Comparison of ENCODE assay signal across 22 mouse cellular contexts in genomic region chr2:27361786-27362185, GRCm38 (mm10).
DNase-seq lines count a peak whose midpoint lies in the region; ATAC-seq lines count a peak whose summit lies in the region.
"Had no signal": no experiment of that assay in that cellular context is flagged by ENCODE, and none has a peak within 500 bp of the region (broad histone marks: within the 10 kb centered on the region; RNA-seq: fewer than 3 reads in every experiment).

No protein-coding gene starts in this region.

- H3K9me3 ChIP-seq in kidney, embryonic 14.5 days (ENCODE audit: control insufficient read depth, low read length), result no peaks in the 10 kb centered on the region
- H3K9me3 ChIP-seq in kidney, embryonic 15.5 days (replicated peaks), result no peaks in the 10 kb centered on the region
- no peaks in the 10 kb centered on the region for H3K9me3 ChIP-seq in hindbrain, embryonic 13.5 days
- no peaks in the 10 kb centered on the region for H3K9me3 ChIP-seq in neural tube, embryonic 11.5 days (ENCODE audit: control insufficient read depth, low read length)
- H3K9me3 ChIP-seq: limb, embryonic 10.5 days; megakaryocyte, embryonic 14.5 days had no signal

- peak; percentile 54 for DNase-seq in embryo, embryonic 11 days
- DNase-seq in neural tube, embryonic 11.5 days (ENCODE audit: low spot score), result peak; percentile 65
- DNase-seq in Muller cell, postnatal 12 days (ENCODE audit: inconsistent ontology term), result no peak
- DNase-seq in layer of hippocampus, adult 9-10 months (ENCODE audit: low spot score), result no peak
- no peak for DNase-seq in heart, adult 11 months
- DNase-seq: adrenal gland, adult 2 months; cerebellum, adult 2 months; gastrocnemius, adult 2 months; heart, postnatal 4 days; kidney, adult 11 months; kidney, postnatal 25 days; liver, postnatal 0 days; lung, postnatal 14 days; right cerebral cortex, postnatal 14 days; spleen, adult 18-20 months; thymus, postnatal 4 days had no signal

- H3K36me3 ChIP-seq in kidney, embryonic 14.5 days (ENCODE audit: control insufficient read depth, insufficient read depth, low read length), result no peaks in the 10 kb centered on the region
- no peaks in the 10 kb centered on the region for H3K36me3 ChIP-seq in kidney, embryonic 15.5 days
- no peaks in the 10 kb centered on the region for H3K36me3 ChIP-seq in hindbrain, embryonic 13.5 days
- H3K36me3 ChIP-seq in neural tube, embryonic 11.5 days (ENCODE audit: control insufficient read depth, insufficient read depth, low read length), result no peaks in the 10 kb centered on the region
- H3K36me3 ChIP-seq: limb, embryonic 10.5 days had no signal

- ATAC-seq in kidney, embryonic 14.5 days (ENCODE audit: low FRiP score, low TSS enrichment), result peak; percentile 47; the same call in 1 of the 2 replicates
- no peak for ATAC-seq in kidney, embryonic 15.5 days (replicated peaks; ENCODE audit: low FRiP score)
- peak; percentile 18; the same call in 1 of the 2 replicates for ATAC-seq in hindbrain, embryonic 13.5 days (ENCODE audit: low FRiP score)
- ATAC-seq in neural tube, embryonic 11.5 days (ENCODE audit: insufficient read depth, low FRiP score, low TSS enrichment), result peak; percentile 92
- ATAC-seq: liver, postnatal 0 days had no signal

- H3K4me2 ChIP-seq in kidney, embryonic 14.5 days (replicated peaks; ENCODE audit: low read depth, low read length), result no peak overlapping the region
- H3K4me2 ChIP-seq in kidney, embryonic 15.5 days, result no peak overlapping the region
- H3K4me2 ChIP-seq in hindbrain, embryonic 13.5 days, result no peak overlapping the region
- H3K4me2 ChIP-seq in neural tube, embryonic 11.5 days (ENCODE audit: low read depth), result peak overlapping the region; percentile 4; the same call in 1 of the 2 replicates

- no peak overlapping the region for H3K27ac ChIP-seq in kidney, embryonic 14.5 days (ENCODE audit: low read depth, low read length)
- no peak overlapping the region for H3K27ac ChIP-seq in kidney, embryonic 15.5 days
- H3K27ac ChIP-seq in hindbrain, embryonic 13.5 days, result peak overlapping the region; percentile 80
- H3K27ac ChIP-seq in neural tube, embryonic 11.5 days (ENCODE audit: low read depth, low read length), result peak overlapping the region; percentile 90
- H3K27ac ChIP-seq: gastrocnemius, adult 2 months; left cerebral cortex, adult 2 months; limb, embryonic 10.5 days had no signal

- peak overlapping the region; percentile 23; the same call in 1 of the 2 replicates for H3K9ac ChIP-seq in kidney, embryonic 14.5 days (ENCODE audit: low read depth, low read length)
- no peak overlapping the region for H3K9ac ChIP-seq in kidney, embryonic 15.5 days
- peak overlapping the region; percentile 56 for H3K9ac ChIP-seq in hindbrain, embryonic 13.5 days
- H3K9ac ChIP-seq in neural tube, embryonic 11.5 days (ENCODE audit: low read length), result peak overlapping the region; percentile 28
- H3K9ac ChIP-seq: liver, postnatal 0 days had no signal

- WGBS in kidney, embryonic 14.5 days, result 16% methylated on average over 5 of the region's 5 CpGs
- WGBS in kidney, embryonic 15.5 days, result 16% methylated on average over 5 of the region's 5 CpGs
- WGBS in hindbrain, embryonic 13.5 days, result 8% methylated on average over 5 of the region's 5 CpGs
- WGBS in neural tube, embryonic 11.5 days, result 13% methylated on average over 5 of the region's 5 CpGs

- no peaks in the 10 kb centered on the region for H3K27me3 ChIP-seq in kidney, embryonic 14.5 days (ENCODE audit: control insufficient read depth, insufficient read depth, low read length)
- H3K27me3 ChIP-seq in kidney, embryonic 15.5 days, result no peaks in the 10 kb centered on the region
- no peaks in the 10 kb centered on the region for H3K27me3 ChIP-seq in hindbrain, embryonic 13.5 days
- no peaks in the 10 kb centered on the region for H3K27me3 ChIP-seq in neural tube, embryonic 11.5 days (ENCODE audit: control insufficient read depth, insufficient read depth, low read length)

- peaks cover 13% of the 10 kb centered on the region for H3K4me1 ChIP-seq in kidney, embryonic 14.5 days (ENCODE audit: control insufficient read depth, insufficient read depth, low read length)
- H3K4me1 ChIP-seq in kidney, embryonic 15.5 days, result peaks cover 36% of the 10 kb centered on the region
- H3K4me1 ChIP-seq in hindbrain, embryonic 13.5 days (replicated peaks), result peaks cover 79% of the 10 kb centered on the region
- peaks cover 64% of the 10 kb centered on the region for H3K4me1 ChIP-seq in neural tube, embryonic 11.5 days (ENCODE audit: control insufficient read depth, insufficient read depth, low read length)
- H3K4me1 ChIP-seq: megakaryocyte, embryonic 14.5 days had no signal

- no peak overlapping the region for H3K4me3 ChIP-seq in kidney, embryonic 14.5 days (ENCODE audit: low read length)
- H3K4me3 ChIP-seq in kidney, embryonic 15.5 days (replicated peaks), result no peak overlapping the region
- no peak overlapping the region for H3K4me3 ChIP-seq in hindbrain, embryonic 13.5 days
- no peak overlapping the region for H3K4me3 ChIP-seq in neural tube, embryonic 11.5 days (ENCODE audit: low read depth, low read length)
- H3K4me3 ChIP-seq: gastrocnemius, adult 2 months; left cerebral cortex, adult 2 months; limb, embryonic 10.5 days; megakaryocyte, embryonic 14.5 days had no signal

Comparison
In these comparisons a context has a peak if more than half of its experiments do, and no peak if none do; other contexts are left out.
1. H3K27ac ChIP-seq: peak in hindbrain, embryonic 13.5 days (single experiment) and neural tube, embryonic 11.5 days (single experiment); none in kidney, embryonic 14.5 days (single experiment) and kidney, embryonic 15.5 days (single experiment).
2. DNase-seq: peak in embryo, embryonic 11 days (single experiment) and neural tube, embryonic 11.5 days (single experiment); none in Muller cell, postnatal 12 days (single experiment), layer of hippocampus, adult 9-10 months (single experiment) and heart, adult 11 months (single experiment).